Mouse (Mus musculus) frontal cortex, postnatal 10 days (tissue): ENCODE data around the gene Rbl1.
A peak's percentile ranks its signal among the peaks of the same experiment; 100 is the strongest.
"Not testable (repeated sequence)": the region's sequence is repeated elsewhere in the genome, so short reads cannot be mapped to it uniquely, and the experiment has no call there.

Experiments
- DNase-seq, 2 experiments: peaks; one replicate each; pipeline ENCODE4 v3.0.0; 2022; ENCODE audit warnings: low spot score in 2 of 2, mixed read lengths in 1 of 2

Rbl1 gene

DNA sequence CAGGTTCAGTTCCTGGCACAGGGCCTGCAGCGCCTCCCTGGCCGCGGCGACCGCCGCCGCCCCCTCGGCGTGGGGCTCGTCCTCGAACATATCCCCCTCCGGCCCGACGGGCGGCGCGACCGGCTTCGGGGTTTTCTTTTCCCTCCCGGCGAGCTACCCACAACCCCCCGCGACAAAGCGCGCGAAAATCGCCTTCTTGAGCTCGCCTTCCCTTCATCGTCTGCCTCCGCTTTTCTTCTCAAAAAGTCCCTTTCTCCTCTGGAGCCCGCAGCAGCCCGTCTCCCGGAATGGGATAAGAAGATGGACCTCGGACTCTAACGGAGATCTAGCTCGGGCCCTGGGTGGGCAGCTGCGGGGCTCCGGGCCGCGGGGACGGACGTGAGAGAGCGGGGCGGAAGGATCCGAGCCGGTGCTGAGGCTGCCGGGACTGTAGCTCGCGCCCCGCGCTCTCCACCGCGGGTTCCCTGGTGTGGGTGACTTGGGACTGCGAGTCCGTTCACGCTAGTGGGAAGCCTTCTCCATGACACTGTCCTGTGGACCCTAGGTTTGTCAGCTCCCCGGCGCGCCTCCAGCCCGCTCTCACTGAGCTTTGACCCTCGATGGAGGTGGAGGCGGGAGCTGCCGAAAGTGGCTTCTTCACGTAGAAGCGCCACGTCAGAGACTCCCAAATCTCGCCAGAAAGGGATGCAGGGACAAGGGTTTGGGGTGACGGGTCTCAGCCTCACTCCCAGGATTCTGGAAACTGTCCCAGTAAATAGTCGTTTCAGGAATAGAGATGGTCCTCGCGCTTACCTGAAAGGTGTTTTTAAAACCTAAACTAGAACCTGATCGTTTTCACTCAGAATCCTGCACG is at the start of gene Rbl1:
Rbl1 (minus strand) TSS at position 169 of the 853 bp plus-strand sequence.
- DNase-seq, result peak; percentile 78 to 85

DNA sequence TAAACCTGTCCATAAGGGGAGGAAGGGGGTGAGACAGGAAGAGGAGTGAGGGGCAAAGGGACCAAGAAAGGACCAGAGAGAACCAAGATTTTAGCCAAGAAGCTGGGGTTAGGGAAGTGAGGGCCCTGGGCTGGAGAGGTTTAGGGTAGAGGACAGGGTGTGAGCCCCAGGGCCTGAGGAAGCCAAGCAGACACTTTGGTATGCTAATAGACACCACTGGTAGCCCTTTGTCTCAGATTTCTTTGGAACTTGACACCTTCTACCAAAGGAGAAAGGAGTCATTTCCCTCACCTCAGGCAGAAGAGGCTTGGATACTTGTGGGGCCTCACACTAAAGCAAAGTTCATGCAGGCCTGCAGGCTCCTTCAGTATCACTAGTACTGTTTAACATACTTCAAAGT is 43.8 kb upstream of the Rbl1 start:
- no peak for DNase-seq

DNA sequence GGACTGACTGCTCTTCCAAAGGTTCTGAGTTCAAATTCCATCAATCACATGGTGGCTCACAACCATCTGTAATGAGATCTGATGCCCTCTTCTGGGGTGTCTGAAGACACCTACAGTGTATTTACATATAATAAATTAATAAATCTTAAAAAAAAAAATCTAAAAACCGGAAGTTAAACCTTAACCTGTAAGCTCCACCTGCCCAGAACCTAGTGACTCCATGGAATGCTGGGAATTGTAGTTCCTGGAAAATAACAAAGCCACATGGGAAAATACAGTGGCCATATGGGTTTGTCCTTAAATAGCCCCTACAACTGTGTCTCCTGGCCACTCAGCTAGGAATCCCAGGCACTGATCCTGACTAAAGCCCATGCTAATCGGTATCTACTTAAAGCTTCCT is 41.3 kb upstream of the Rbl1 start:
- no peak for DNase-seq

GRCm38 (mm10) chr2:157245001-157245400 is 40.7 kb upstream of the Rbl1 start:
- DNase-seq, result no peak

GRCm38 (mm10) chr2:157235946-157236345 is 31.6 kb upstream of the Rbl1 start:
- no peak for DNase-seq

- not testable (repeated sequence) for DNase-seq
Measured at GRCm38 (mm10) chr2:157221916-157222315, 17.6 kb upstream of the Rbl1 start.

DNA sequence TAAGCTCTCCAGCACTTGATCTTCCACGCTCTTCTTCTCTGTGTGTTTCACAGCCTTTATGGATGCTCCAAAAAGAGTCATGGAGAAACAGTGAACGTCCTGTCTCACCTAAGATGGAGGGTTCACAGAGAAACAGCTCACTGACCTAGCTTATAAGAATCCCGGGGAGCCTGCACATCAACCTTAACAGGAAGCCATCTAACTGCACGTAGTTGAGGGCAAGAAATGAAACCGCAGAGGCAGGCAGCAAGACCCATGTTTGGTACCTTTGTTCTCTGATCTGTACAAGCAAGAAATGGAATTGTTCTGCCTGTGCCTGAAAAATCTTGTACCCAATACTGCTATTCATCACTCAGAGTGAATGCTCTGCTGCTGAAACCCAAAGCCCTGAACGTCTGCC is 15.8 kb upstream of the Rbl1 start:
- no peak for DNase-seq

GRCm38 (mm10) chr2:157211731-157212130 is 7.4 kb upstream of the Rbl1 start:
- DNase-seq, result no peak

- peak; percentile 5 to 36 for DNase-seq
Measured at GRCm38 (mm10) chr2:157203459-157204365, 622 bp downstream of the Rbl1 start.

GRCm38 (mm10) chr2:157203026-157203425 is 1.3 kb downstream of the Rbl1 start:
- DNase-seq, result no peak

- DNase-seq, result no peak
Measured at GRCm38 (mm10) chr2:157202361-157202760, 2.0 kb downstream of the Rbl1 start.

- DNase-seq, result peak in 1 of 2 experiments; percentile 20
Measured at GRCm38 (mm10) chr2:157201081-157201830, 3.1 kb downstream of the Rbl1 start.

- not testable (repeated sequence) for DNase-seq
Measured at GRCm38 (mm10) chr2:157198405-157198804, 5.9 kb downstream of the Rbl1 start.

DNA sequence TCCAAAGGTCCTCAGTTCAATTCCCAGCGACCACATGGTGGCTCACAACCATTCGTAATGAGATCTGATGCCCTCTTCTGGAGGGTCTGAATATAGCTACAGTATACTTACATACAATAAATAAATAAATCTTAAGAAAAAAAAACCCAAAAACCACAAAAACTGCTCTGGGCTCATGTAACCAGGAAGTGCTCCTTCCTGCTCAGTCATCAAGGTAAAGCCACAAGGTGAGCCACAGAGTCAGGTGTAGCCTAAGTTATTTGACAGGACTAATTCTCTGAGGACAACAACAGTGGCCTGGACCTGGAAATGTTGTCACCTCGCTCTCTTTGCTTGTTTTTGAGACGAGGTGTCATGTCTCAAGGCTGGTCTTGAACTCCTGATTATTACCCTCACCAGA is 13.7 kb downstream of the Rbl1 start:
- no peak for DNase-seq

DNA sequence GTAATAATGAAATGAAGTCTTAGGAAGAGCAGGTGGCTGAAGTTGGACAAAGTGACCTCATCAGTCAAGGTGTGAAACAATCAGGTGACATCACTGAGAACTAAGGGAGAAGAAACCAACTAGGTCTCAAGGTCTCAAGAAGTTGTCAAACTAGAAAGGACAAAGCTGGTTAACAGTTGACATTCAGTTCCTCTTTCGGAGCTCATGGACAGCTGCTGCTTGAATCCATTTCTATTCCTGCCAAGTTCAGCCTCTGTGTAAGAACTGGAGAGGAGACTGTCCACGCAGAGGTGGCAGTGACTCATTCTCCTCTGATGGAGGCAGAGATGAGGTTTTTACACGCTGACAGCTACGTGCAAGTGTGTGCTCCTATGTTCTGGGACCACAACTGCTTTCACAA is 17.1 kb downstream of the Rbl1 start:
- no peak for DNase-seq

DNA sequence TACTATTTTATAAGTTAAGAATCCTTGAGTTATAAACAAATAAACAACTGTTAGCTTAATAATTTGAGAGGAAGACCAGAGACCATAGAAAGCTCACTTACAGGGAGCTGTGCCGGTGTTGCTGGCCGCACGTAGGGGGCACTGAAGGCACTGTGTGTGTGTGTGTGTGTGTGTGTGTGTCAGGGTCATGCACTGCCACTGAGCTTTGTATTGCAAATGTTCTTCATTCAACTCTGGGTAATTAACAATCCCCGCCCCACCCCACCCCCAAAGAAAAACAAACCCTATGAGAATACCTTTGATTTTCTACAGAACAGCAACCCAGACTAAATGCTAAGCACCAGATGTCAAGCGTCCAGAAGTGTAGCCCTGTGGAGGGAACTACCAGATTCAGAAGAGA is 17.8 kb downstream of the Rbl1 start:
- no peak for DNase-seq

DNA sequence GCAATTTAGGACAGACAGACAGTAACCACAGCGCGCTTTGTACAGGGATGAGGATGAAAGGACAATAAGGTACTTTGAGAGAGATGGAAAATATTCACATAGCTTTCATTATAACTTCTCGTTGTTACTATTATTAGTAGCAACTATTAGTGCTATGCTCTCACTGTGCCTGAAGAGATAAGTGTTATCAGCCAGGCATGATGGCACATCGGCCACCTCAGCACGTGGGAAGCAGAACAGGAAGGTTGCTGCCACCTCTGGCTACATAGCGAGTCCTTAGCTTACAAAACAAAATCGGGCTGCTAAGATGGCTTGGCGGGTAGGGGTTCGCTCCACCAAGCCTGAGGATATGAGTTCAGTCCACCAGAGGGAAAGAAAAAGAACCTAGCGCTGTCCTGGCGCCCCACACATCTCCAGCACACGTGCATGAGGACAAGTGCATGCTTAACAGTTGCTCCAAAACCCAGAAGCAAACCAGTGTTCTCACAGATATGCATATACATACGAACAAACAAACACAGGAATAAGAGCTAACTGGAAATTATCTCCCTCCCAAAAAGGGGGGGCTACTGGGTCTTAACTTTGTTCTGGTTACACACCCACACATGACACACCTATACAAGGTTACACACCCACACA is 19.2 kb downstream of the Rbl1 start:
- no peak for DNase-seq

DNA sequence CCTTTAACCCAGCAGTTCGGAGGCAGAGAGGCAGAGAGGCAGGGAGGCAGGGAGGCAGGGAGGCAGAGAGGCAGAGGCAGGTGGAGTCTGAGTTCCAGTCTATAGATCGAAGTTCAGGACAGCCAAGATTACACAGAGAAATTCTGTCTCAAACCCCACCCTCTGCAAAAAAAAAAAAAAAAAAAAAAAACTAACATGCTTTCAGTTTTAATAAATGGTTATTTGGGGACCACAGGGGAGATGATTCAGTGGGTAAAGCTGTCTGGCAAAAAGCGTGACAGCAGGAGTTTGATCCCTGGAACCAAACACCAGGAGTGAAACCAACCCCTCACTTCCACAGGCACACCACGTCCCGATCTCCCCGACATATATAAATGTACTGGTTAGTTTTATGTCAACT is 26.2 kb downstream of the Rbl1 start:
- DNase-seq, result no peak

DNA sequence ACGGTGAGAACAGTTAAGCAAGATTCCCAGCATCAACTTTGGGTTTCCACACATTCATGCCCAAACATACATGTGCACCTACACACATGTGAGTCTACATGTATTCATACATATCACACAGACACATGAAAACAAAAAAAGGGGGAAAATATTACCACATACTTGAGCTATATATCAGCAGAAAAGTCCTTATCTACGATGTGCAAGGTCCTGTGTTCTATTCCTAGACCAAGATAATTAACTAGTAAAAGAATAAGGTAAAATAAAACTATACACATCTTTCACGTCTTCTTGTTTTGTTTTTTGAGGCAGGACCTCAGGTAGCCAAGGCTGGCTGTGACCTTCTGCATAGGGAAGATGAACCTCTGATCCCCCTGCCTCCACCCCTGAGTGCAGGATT is 28.1 kb downstream of the Rbl1 start:
- no peak for DNase-seq

DNA sequence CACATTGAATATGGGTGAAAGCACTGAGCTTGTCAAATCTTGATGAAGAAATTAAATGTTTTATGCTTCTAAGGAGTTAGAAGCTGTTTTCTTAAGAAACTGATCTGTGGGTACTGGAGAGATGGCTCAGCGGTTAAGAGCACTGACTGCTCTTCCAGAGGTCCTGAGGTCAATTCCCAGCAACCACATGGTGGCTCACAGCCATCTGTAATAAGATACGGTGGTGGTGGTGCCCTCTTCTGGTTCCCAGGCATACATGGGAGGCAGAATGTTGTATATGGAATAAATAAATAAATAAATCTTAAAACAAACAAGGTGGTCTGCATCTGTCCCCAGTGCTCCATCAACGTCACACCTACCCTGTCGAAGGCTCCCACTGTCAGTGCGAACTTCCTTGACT is 29.9 kb downstream of the Rbl1 start:
- DNase-seq, result no peak

- no peak for DNase-seq
Measured at GRCm38 (mm10) chr2:157173555-157173954, 30.8 kb downstream of the Rbl1 start.
